Mouse (Mus musculus): ENCODE results near the gene Zswim3. TPM values are rescaled to one million over a fixed set of nuclear protein-coding genes. Genes with fewer than 3 reads are reported as not detected.

Zswim3 gene
- polyA plus RNA-seq, 1 experiment from 2014 or later = 8.1 TPM

GRCm38 (mm10) chr2:164821060-164821459 is 16.2 kb downstream of the Zswim3 start:
- H3K27me3 ChIP-seq (replicated peaks) = no peaks in the 10 kb centered on the region
- 81% methylated on average over 6 of the region's 6 CpGs for WGBS
- no peak for ATAC-seq
- no peak overlapping the region for H3K9ac ChIP-seq
- no peak overlapping the region for H3K4me2 ChIP-seq (replicated peaks)
- no peaks in the 10 kb centered on the region for H3K9me3 ChIP-seq
- H3K27ac ChIP-seq = no peak overlapping the region
- H3K4me3 ChIP-seq (replicated peaks) = no peak overlapping the region
- peaks cover 16% of the 10 kb centered on the region for H3K4me1 ChIP-seq (replicated peaks)
- peaks cover 7% of the 10 kb centered on the region for H3K36me3 ChIP-seq

- 2% methylated on average over 32 of the region's 32 CpGs for WGBS
- Histone ChIP-seq H3K36me3 (peaks cover 16% of the 10 kb centered on the region), H3K4me2 (replicated peaks) (peak within 1 kb of the TSS; percentile 71), H3K9ac (peak within 1 kb of the TSS; percentile 58), H3K27me3 (replicated peaks) (no peaks in the 10 kb centered on the region), H3K4me1 (replicated peaks) (peaks cover 9% of the 10 kb centered on the region), H3K9me3 (no peaks in the 10 kb centered on the region), H3K27ac (peak within 1 kb of the TSS; percentile 25; the same call in 1 of the 2 replicates), H3K4me3 (replicated peaks) (peak within 1 kb of the TSS; percentile 56)
- ATAC-seq = peak; percentile 100
Observed at GRCm38 (mm10) chr2:164822636-164823165, 17.8 kb downstream of the Zswim3 start, which contains the start of gene Zswim1. TSS of gene Zswim1 (plus strand) at chr2:164822686.

DNA sequence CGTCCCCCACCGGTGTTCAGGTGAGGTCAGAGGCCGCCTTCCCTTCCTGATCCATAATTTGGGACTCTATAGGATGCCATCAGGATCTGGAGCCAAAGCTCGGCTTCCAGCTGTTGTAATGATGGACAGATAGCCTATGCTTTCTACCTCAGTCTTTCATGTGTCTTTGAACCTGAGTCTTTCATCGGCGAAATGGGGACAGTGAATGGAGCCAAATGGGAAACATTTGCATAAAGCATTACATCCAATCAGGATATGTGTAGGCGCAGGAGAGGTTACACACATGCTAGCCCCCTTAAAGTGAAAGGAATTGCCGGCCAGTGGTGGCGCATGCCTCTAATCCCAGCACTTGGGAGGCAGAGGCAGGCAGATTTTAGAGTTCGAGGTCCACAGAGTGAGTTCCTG is 18.3 kb downstream of the Zswim3 start:
- Histone ChIP-seq H3K9me3 (no peaks in the 10 kb centered on the region), H3K4me1 (replicated peaks) (peaks cover 6% of the 10 kb centered on the region; the same call in 1 of the 2 replicates), H3K4me2 (replicated peaks) (peak overlapping the region; percentile 71), H3K9ac (peak overlapping the region; percentile 58), H3K4me3 (replicated peaks) (peak overlapping the region; percentile 56), H3K27me3 (replicated peaks) (no peaks in the 10 kb centered on the region), H3K36me3 (peaks cover 21% of the 10 kb centered on the region), H3K27ac (peak overlapping the region; percentile 25; the same call in 1 of the 2 replicates)
- peak; percentile 75 for ATAC-seq
- 2% methylated on average over 10 of the region's 10 CpGs for WGBS

GRCm38 (mm10) chr2:164823969-164824368 is 19.1 kb downstream of the Zswim3 start:
- Histone ChIP-seq H3K4me1 (replicated peaks) (peaks cover 6% of the 10 kb centered on the region; the same call in 1 of the 2 replicates), H3K27ac (no peak overlapping the region), H3K36me3 (peaks cover 21% of the 10 kb centered on the region), H3K4me2 (replicated peaks) (peak overlapping the region; percentile 71; the same call in 1 of the 2 replicates), H3K27me3 (replicated peaks) (no peaks in the 10 kb centered on the region), H3K9ac (no peak overlapping the region), H3K9me3 (no peaks in the 10 kb centered on the region), H3K4me3 (replicated peaks) (no peak overlapping the region)
- no peak for ATAC-seq
- 90% methylated on average over 4 of the region's 4 CpGs for WGBS

- 94% methylated on average over 17 of the region's 17 CpGs for WGBS
Observed at GRCm38 (mm10) chr2:164825521-164825920, 20.6 kb downstream of the Zswim3 start.

DNA sequence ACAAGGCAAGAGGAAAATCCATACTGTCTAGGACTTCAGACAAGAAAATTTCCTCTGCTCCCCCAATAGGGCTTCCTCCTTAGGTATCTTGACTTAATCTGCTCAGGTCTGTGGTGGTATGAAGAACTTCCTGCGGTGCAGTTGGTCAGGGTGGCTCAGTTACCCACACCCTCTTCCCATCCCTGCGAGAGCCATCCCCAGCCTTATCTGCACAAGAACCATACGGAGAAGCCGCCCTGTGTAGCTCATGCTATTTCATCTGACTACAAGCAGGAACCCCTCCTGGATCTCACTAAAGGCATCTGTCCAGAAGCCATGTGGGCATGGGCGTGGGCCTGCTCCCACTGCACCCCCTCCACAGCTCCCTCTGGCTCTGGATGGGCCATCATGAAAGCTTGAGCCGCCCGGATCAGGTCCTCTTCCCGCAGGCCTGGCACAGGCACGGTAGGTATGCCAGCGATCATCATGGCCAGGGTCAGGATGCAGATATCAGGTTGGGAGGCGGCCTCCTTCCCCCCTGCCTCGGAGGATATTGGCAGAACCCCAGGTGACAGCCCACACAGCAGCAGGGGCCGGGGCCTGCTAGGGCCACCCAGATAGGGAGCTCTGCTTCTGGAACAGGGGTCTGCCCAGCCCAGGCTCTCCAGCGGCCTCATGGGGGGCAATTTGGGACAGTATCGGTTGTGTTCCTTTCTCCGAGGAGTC is 22.4 kb downstream of the Zswim3 start:
- Histone ChIP-seq H3K9me3 (no peaks in the 10 kb centered on the region), H3K36me3 (peaks cover 21% of the 10 kb centered on the region), H3K27ac (no peak overlapping the region), H3K4me2 (replicated peaks) (no peak overlapping the region), H3K27me3 (replicated peaks) (no peaks in the 10 kb centered on the region), H3K9ac (no peak overlapping the region), H3K4me3 (replicated peaks) (no peak overlapping the region), H3K4me1 (replicated peaks) (peaks cover 7% of the 10 kb centered on the region)
- WGBS = 87% methylated on average over 16 of the region's 16 CpGs
- no peak for ATAC-seq

More at GRCm38 (mm10) chr2:164825521-164825920, 20.6 kb downstream of the Zswim3 start:
- Histone ChIP-seq H3K4me2 (replicated peaks) (no peak overlapping the region), H3K4me3 (replicated peaks) (no peak overlapping the region), H3K4me1 (replicated peaks) (peaks cover 6% of the 10 kb centered on the region; the same call in 1 of the 2 replicates), H3K36me3 (peaks cover 21% of the 10 kb centered on the region), H3K9ac (no peak overlapping the region), H3K27me3 (replicated peaks) (no peaks in the 10 kb centered on the region), H3K9me3 (no peaks in the 10 kb centered on the region), H3K27ac (no peak overlapping the region)
- ATAC-seq = no peak

DNA sequence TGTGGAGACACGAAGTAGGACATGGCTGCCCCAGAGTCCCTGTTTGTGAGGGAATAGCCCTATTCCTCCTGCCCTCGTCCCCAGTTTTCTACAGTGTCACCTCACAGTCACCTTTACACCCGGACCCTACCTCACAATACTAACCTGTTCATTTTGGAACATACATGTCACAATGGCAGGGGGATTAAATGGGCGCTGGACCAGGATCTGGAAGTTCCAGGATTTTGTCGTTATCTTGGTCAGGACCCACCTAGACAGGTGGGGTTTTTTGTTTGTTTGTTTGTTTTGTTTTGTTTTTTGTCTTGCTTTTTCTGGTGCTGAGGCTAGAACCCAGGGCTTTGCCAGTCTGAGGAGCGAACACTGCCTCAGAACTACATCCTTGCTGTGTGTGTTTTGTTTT is 23.5 kb downstream of the Zswim3 start, which contains the start of gene Spata25:
TSS of gene Spata25 (minus strand) at position 101 of the 400 bp plus-strand sequence.
- Histone ChIP-seq H3K9ac (no peak within 1 kb of the TSS), H3K4me3 (replicated peaks) (no peak within 1 kb of the TSS), H3K9me3 (no peaks in the 10 kb centered on the region), H3K27me3 (replicated peaks) (no peaks in the 10 kb centered on the region), H3K27ac (no peak within 1 kb of the TSS), H3K36me3 (peaks cover 21% of the 10 kb centered on the region), H3K4me2 (replicated peaks) (no peak within 1 kb of the TSS), H3K4me1 (replicated peaks) (peaks cover 8% of the 10 kb centered on the region)
- WGBS = 84% methylated on average over 6 of the region's 6 CpGs
- no peak for ATAC-seq

DNA sequence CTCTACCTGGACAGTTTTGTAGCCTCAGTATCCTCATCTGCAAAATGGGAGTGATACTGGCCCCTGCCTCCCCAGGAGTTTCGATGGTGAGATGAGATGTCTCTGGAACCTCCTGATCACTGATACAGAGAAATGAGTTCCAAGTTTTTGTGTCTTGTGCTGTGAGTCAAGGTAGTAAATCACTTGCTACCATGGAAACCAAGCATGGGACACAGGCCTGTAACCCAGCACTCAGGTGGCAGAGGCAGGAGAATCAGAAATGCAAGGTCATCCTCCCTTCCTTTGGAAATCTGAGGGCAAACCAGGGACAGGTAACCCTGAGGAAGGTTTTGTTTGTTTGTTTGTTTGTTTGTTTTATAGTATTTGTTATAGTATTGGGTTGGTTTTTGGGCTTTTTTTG is 24.2 kb downstream of the Zswim3 start:
- 92% methylated on average over 1 of the region's 1 CpGs for WGBS
- Histone ChIP-seq H3K27ac (no peak overlapping the region), H3K4me1 (replicated peaks) (peaks cover 5% of the 10 kb centered on the region), H3K9ac (no peak overlapping the region), H3K27me3 (replicated peaks) (no peaks in the 10 kb centered on the region), H3K4me3 (replicated peaks) (no peak overlapping the region), H3K9me3 (no peaks in the 10 kb centered on the region), H3K36me3 (peaks cover 21% of the 10 kb centered on the region), H3K4me2 (replicated peaks) (no peak overlapping the region)
- no peak for ATAC-seq

DNA sequence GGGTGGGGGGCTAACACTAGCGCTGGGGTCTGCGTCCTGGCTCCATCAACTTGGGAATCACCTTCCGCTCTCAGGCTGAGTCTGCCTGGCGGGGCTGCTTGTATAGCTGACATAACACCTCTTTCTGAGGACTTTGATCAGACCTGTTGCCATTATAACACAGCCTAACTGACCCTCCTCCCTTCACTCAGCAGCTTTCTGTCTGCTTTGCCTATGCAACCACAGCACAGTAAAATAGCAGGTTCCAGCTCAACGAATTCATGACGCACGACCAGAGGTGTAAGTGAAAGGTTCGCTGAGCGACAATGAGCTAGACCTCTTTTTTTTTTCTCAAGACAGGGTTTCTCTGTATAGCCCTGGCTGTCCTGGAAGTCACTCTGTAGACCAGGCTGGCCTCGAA is 26.1 kb downstream of the Zswim3 start:
- WGBS = 89% methylated on average over 10 of the region's 10 CpGs
- Histone ChIP-seq H3K9me3 (no peaks in the 10 kb centered on the region), H3K36me3 (peaks cover 14% of the 10 kb centered on the region), H3K27me3 (replicated peaks) (no peaks in the 10 kb centered on the region), H3K4me3 (replicated peaks) (no peak overlapping the region), H3K4me2 (replicated peaks) (no peak overlapping the region), H3K4me1 (replicated peaks) (peaks cover 13% of the 10 kb centered on the region), H3K9ac (no peak overlapping the region), H3K27ac (no peak overlapping the region)
- no peak for ATAC-seq

- 57% methylated on average over 16 of the region's 16 CpGs for WGBS
- Histone ChIP-seq H3K4me2 (replicated peaks) (peak overlapping the region; percentile 99), H3K4me3 (replicated peaks) (peak overlapping the region; percentile 79), H3K27me3 (replicated peaks) (no peaks in the 10 kb centered on the region), H3K9me3 (no peaks in the 10 kb centered on the region), H3K9ac (peak overlapping the region; percentile 85), H3K27ac (peak overlapping the region; percentile 92), H3K36me3 (peaks cover 16% of the 10 kb centered on the region; the same call in 1 of the 2 replicates), H3K4me1 (replicated peaks) (peaks cover 13% of the 10 kb centered on the region)
- no peak for ATAC-seq
Observed at GRCm38 (mm10) chr2:164832032-164832747, 27.3 kb downstream of the Zswim3 start.

DNA sequence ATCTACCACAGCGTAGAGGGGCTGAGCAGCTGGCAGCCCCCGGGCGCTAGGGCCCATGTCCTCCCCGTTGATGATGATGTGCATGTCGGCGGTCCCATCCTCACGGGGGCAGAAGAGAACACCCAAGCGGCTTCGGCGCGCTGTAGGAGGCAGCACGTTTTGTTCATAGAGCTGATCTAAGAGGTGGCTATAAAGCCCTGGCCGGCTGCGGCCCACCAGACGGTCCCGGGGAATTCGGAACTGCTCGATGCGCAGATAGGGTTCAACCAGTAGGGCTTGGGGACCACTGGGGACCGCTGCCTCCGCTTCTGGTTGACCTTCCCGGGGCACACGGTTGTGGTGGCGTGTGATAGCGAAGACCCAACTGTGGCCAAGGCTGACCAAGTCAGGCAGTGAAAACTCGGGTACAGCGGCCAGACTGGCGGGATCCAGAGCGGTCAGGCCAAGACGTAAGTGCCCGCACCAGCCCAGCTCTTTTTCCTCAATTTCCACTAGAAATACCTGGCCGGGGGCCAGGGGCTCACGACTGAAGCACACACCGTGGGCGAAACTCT is 27.9 kb downstream of the Zswim3 start, which contains the start of gene Ctsa:
TSS of gene Ctsa (plus strand) at position 126 of the 554 bp plus-strand sequence.
- H3K36me3 ChIP-seq = peaks cover 11% of the 10 kb centered on the region
- H3K4me2 ChIP-seq (replicated peaks) = peak within 1 kb of the TSS; percentile 99
- under 1% methylated on average over 35 of the region's 35 CpGs for WGBS
- H3K9ac ChIP-seq = peak within 1 kb of the TSS; percentile 85
- H3K27me3 ChIP-seq (replicated peaks) = no peaks in the 10 kb centered on the region
- no peaks in the 10 kb centered on the region for H3K9me3 ChIP-seq
- ATAC-seq = peak; percentile 74
- H3K4me3 ChIP-seq (replicated peaks) = peak within 1 kb of the TSS; percentile 79
- H3K27ac ChIP-seq = peak within 1 kb of the TSS; percentile 92
- peaks cover 13% of the 10 kb centered on the region for H3K4me1 ChIP-seq (replicated peaks)

Data from intestine, embryonic 15.5 days (tissue).